Mouse (Mus musculus) forebrain, embryonic 16.5 days (tissue): ENCODE results near the gene Xylb. TPM values are rescaled to one million over a fixed set of nuclear protein-coding genes. Genes with fewer than 3 reads are reported as not detected.

ENCODE experiments used
- ATAC-seq: fragments of 200-750 bp; cut with Nextera tagmentation; 2 replicates; pipeline ENCODE4 v1.8.0; 2017; ENCODE audit warnings: mild to moderate bottlenecking, moderate library complexity
- H3K27ac ChIP-seq: fragments of 300-500 bp; sonication (generic); 2 replicates; pipeline ENCODE4 v1.5.1; 2014; ENCODE audit warnings: low read length, control low read depth
- H3K27me3 ChIP-seq: fragments of 300-500 bp; sonication (generic); replicated peaks from 2 replicates; pipeline ENCODE4 v1.6.1; 2014; ENCODE audit warnings: low read length; ENCODE audit not compliant: control insufficient read depth, insufficient read depth
- H3K36me3 ChIP-seq: fragments of 300-500 bp; sonication (generic); 2 replicates; pipeline ENCODE4 v1.6.1; 2014; ENCODE audit not compliant: control insufficient read depth, insufficient read depth
- H3K4me1 ChIP-seq: fragments of 300-500 bp; sonication (generic); replicated peaks from 2 replicates; pipeline ENCODE4 v1.6.1; 2014; ENCODE audit warnings: low read length; ENCODE audit not compliant: control insufficient read depth, insufficient read depth
- H3K4me2 ChIP-seq: fragments of 300-500 bp; sonication (generic); 2 replicates; pipeline ENCODE4 v1.6.1; 2014; ENCODE audit warnings: mild to moderate bottlenecking, low read length, control low read depth
- H3K4me3 ChIP-seq: fragments of 300-500 bp; sonication (generic); replicated peaks from 2 replicates; pipeline ENCODE4 v1.5.1; 2014; ENCODE audit warnings: mild to moderate bottlenecking, low read length, control low read depth
- H3K9ac ChIP-seq: fragments of 300-500 bp; sonication (generic); replicated peaks from 2 replicates; pipeline ENCODE4 v1.6.1; 2014; ENCODE audit warnings: low read depth, low read length, control low read depth
- H3K9me3 ChIP-seq: fragments of 300-500 bp; sonication (generic); 2 replicates; pipeline ENCODE4 v1.6.1; 2016; ENCODE audit warnings: low read length; ENCODE audit not compliant: control insufficient read depth
- WGBS: fragments of 180-500 bp; shearing (Covaris S2); extraction: QIAGEN DNeasy Blood & Tissue Kit; methylation state at CpG from one replicate; pipeline ENCODE4 v1.1.7; 2014; 5-methylcytosine and 5-hydroxymethylcytosine counted together
- polyA plus RNA-seq: library from polyadenylated mRNA; unstranded; fragments of >200 nt; fragmentation: Nextera tagmentation; extraction: Ambion mirVana; gene quantifications from 2 replicates; pipeline ENCODE4 v1.2.1, GENCODE M21; 2015

Gene Xylb
- polyA plus RNA-seq, 1 experiment from 2014 or later, result 3.8 TPM

GRCm38 (mm10) chr9:119323260-119323645 is 33.9 kb upstream of the Xylb start:
- WGBS, result 2% methylated on average over 9 of the region's 9 CpGs
- no peaks in the 10 kb centered on the region for H3K9me3 ChIP-seq

GRCm38 (mm10) chr9:119324130-119324529 is 33.1 kb upstream of the Xylb start:
- H3K27ac ChIP-seq, result no peak overlapping the region
- H3K4me1 ChIP-seq, result peaks cover 19% of the 10 kb centered on the region
- H3K9me3 ChIP-seq, result no peaks in the 10 kb centered on the region
- no peak overlapping the region for H3K4me2 ChIP-seq
- 69% methylated on average over 1 of the region's 1 CpGs for WGBS
- no peak overlapping the region for H3K9ac ChIP-seq
- no peak overlapping the region for H3K4me3 ChIP-seq
- no peaks in the 10 kb centered on the region for H3K27me3 ChIP-seq
- no peak for ATAC-seq
- H3K36me3 ChIP-seq, result no peaks in the 10 kb centered on the region

More at GRCm38 (mm10) chr9:119323260-119323645, 33.9 kb upstream of the Xylb start:
- Histone ChIP-seq H3K27ac (peak overlapping the region; percentile 95), H3K36me3 (no peaks in the 10 kb centered on the region), H3K9ac (peak overlapping the region; percentile 68), H3K4me2 (peak overlapping the region; percentile 72), H3K27me3 (no peaks in the 10 kb centered on the region), H3K4me3 (peak overlapping the region; percentile 69), H3K4me1 (peaks cover 19% of the 10 kb centered on the region)
- ATAC-seq, result no peak

GRCm38 (mm10) chr9:119328488-119328887 is 28.7 kb upstream of the Xylb start:
- Histone ChIP-seq H3K36me3 (no peaks in the 10 kb centered on the region), H3K4me1 (no peaks in the 10 kb centered on the region; the same call in 1 of the 2 replicates), H3K27me3 (no peaks in the 10 kb centered on the region), H3K27ac (no peak overlapping the region), H3K4me3 (no peak overlapping the region), H3K9ac (no peak overlapping the region), H3K9me3 (no peaks in the 10 kb centered on the region), H3K4me2 (no peak overlapping the region)
- ATAC-seq, result no peak
- WGBS, result 81% methylated on average over 3 of the region's 3 CpGs

GRCm38 (mm10) chr9:119330186-119330963 is 26.8 kb upstream of the Xylb start:
- ATAC-seq, result no peak
- Histone ChIP-seq H3K9me3 (no peaks in the 10 kb centered on the region), H3K9ac (no peak overlapping the region), H3K4me2 (no peak overlapping the region), H3K4me3 (no peak overlapping the region), H3K27me3 (no peaks in the 10 kb centered on the region), H3K27ac (no peak overlapping the region), H3K4me1 (no peaks in the 10 kb centered on the region), H3K36me3 (no peaks in the 10 kb centered on the region)
- 89% methylated on average over 15 of the region's 15 CpGs for WGBS

GRCm38 (mm10) chr9:119334324-119334723 is 22.9 kb upstream of the Xylb start:
- 66% methylated on average over 10 of the region's 10 CpGs for WGBS
- Histone ChIP-seq H3K4me2 (no peak overlapping the region), H3K4me1 (peaks cover 3% of the 10 kb centered on the region), H3K36me3 (no peaks in the 10 kb centered on the region), H3K9ac (no peak overlapping the region), H3K27me3 (no peaks in the 10 kb centered on the region), H3K4me3 (no peak overlapping the region), H3K9me3 (no peaks in the 10 kb centered on the region), H3K27ac (no peak overlapping the region)
- ATAC-seq, result no peak

GRCm38 (mm10) chr9:119334834-119335233 is 22.3 kb upstream of the Xylb start:
- H3K4me2 ChIP-seq, result no peak overlapping the region
- H3K9me3 ChIP-seq, result no peaks in the 10 kb centered on the region
- peaks cover 9% of the 10 kb centered on the region for H3K4me1 ChIP-seq
- no peak overlapping the region for H3K4me3 ChIP-seq
- 84% methylated on average over 2 of the region's 2 CpGs for WGBS
- no peaks in the 10 kb centered on the region for H3K27me3 ChIP-seq
- no peak overlapping the region for H3K9ac ChIP-seq
- ATAC-seq, result no peak
- H3K27ac ChIP-seq, result no peak overlapping the region
- H3K36me3 ChIP-seq, result no peaks in the 10 kb centered on the region

GRCm38 (mm10) chr9:119335571-119335970 is 21.6 kb upstream of the Xylb start:
- 79% methylated on average over 4 of the region's 4 CpGs for WGBS
- no peak overlapping the region for H3K4me2 ChIP-seq
- no peak overlapping the region for H3K4me3 ChIP-seq
- no peaks in the 10 kb centered on the region for H3K36me3 ChIP-seq
- H3K9me3 ChIP-seq, result no peaks in the 10 kb centered on the region
- ATAC-seq, result no peak
- H3K9ac ChIP-seq, result no peak overlapping the region
- H3K27ac ChIP-seq, result no peak overlapping the region
- H3K4me1 ChIP-seq, result peaks cover 12% of the 10 kb centered on the region
- H3K27me3 ChIP-seq, result no peaks in the 10 kb centered on the region

GRCm38 (mm10) chr9:119337842-119338241 is 19.3 kb upstream of the Xylb start:
- H3K4me3 ChIP-seq, result no peak overlapping the region
- H3K27me3 ChIP-seq, result no peaks in the 10 kb centered on the region
- no peaks in the 10 kb centered on the region for H3K36me3 ChIP-seq
- peaks cover 24% of the 10 kb centered on the region for H3K4me1 ChIP-seq
- no peak for ATAC-seq
- no peak overlapping the region for H3K9ac ChIP-seq
- WGBS, result 92% methylated on average over 14 of the region's 14 CpGs
- no peak overlapping the region for H3K4me2 ChIP-seq
- H3K9me3 ChIP-seq, result no peaks in the 10 kb centered on the region
- no peak overlapping the region for H3K27ac ChIP-seq

GRCm38 (mm10) chr9:119338350-119338749 is 18.8 kb upstream of the Xylb start:
- WGBS, result 97% methylated on average over 3 of the region's 3 CpGs
- no peak overlapping the region for H3K4me2 ChIP-seq
- H3K27ac ChIP-seq, result no peak overlapping the region

More at GRCm38 (mm10) chr9:119338350-119338749, 18.8 kb upstream of the Xylb start:
- Histone ChIP-seq H3K4me3 (no peak overlapping the region), H3K4me1 (peaks cover 27% of the 10 kb centered on the region), H3K36me3 (no peaks in the 10 kb centered on the region), H3K9me3 (no peaks in the 10 kb centered on the region), H3K27me3 (no peaks in the 10 kb centered on the region), H3K9ac (no peak overlapping the region)
- no peak for ATAC-seq
